Mouse (Mus musculus) forebrain, embryonic 10.5 days (tissue): ENCODE results near the gene Arhgef26. TPM values are rescaled to one million over a fixed set of nuclear protein-coding genes. Genes with fewer than 3 reads are reported as not detected.

ENCODE experiments used
- DNase-seq: peaks from one replicate; pipeline ENCODE4 v3.0.0-alpha.2; 2017; ENCODE audit warnings: low spot score; ENCODE audit errors: extremely low spot score
- H3K27ac ChIP-seq: fragments of 300-500 bp; sonication (generic); 2 replicates; pipeline ENCODE4 v1.5.1; 2016; ENCODE audit warnings: mild to moderate bottlenecking
- H3K27me3 ChIP-seq: fragments of 300-500 bp; sonication (generic); 2 replicates; pipeline ENCODE4 v1.6.1; 2016; ENCODE audit warnings: mild to moderate bottlenecking; ENCODE audit not compliant: poor library complexity, severe bottlenecking
- H3K36me3 ChIP-seq: fragments of 300-500 bp; sonication (generic); replicated peaks from 2 replicates; pipeline ENCODE4 v1.6.1; 2016; ENCODE audit warnings: mild to moderate bottlenecking, moderate library complexity
- H3K4me1 ChIP-seq: fragments of 300-500 bp; sonication (generic); 2 replicates; pipeline ENCODE4 v1.6.1; 2016
- H3K4me3 ChIP-seq: fragments of 300-500 bp; sonication (generic); 2 replicates; pipeline ENCODE4 v1.5.1; 2016; ENCODE audit warnings: mild to moderate bottlenecking, moderate library complexity
- H3K9me3 ChIP-seq: fragments of 300-500 bp; sonication (generic); 2 replicates; pipeline ENCODE4 v1.6.1; 2016; ENCODE audit warnings: mild to moderate bottlenecking, moderate library complexity
- WGBS: fragments of 180-500 bp; shearing (Covaris S2); methylation state at CpG from one replicate; pipeline ENCODE4 v1.1.7; 2016; 5-methylcytosine and 5-hydroxymethylcytosine counted together
- polyA plus RNA-seq: library from polyadenylated mRNA; unstranded; fragments of >200 nt; fragmentation: Nextera tagmentation; extraction: Ambion mirVana; gene quantifications from 2 replicates; pipeline ENCODE4 v1.2.1, GENCODE M21; 2016

Gene Arhgef26
- polyA plus RNA-seq, 1 experiment from 2014 or later, result 7.5 TPM

DNA sequence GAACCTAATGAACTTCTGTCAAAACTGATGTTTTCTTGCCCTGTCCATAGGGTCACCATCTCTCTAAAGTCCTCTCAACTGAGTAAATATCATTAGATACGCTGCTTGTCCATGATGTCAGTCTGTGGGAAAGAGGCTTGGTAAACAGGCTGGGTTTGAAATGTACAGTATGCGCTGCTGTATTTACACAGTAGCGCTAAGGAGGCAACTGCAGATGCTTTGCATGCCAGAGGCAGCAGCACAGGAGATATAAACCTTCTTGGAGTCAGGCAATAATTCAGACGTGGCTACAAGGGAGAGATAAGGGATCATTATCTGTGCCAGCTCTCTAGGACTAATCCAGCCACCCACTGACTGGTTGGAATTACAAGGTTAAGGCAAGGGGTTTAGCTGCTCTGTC is 95.5 kb downstream of the Arhgef26 start:
- H3K4me1 ChIP-seq, result no peaks in the 10 kb centered on the region
- WGBS, result 76% methylated on average over 4 of the region's 4 CpGs
- H3K27ac ChIP-seq, result no peak overlapping the region
- no peak for DNase-seq
- no peak overlapping the region for H3K4me3 ChIP-seq
- no peaks in the 10 kb centered on the region for H3K9me3 ChIP-seq
- H3K36me3 ChIP-seq, result peaks cover 4% of the 10 kb centered on the region; the same call in 1 of the 2 replicates
- H3K27me3 ChIP-seq, result no peaks in the 10 kb centered on the region

DNA sequence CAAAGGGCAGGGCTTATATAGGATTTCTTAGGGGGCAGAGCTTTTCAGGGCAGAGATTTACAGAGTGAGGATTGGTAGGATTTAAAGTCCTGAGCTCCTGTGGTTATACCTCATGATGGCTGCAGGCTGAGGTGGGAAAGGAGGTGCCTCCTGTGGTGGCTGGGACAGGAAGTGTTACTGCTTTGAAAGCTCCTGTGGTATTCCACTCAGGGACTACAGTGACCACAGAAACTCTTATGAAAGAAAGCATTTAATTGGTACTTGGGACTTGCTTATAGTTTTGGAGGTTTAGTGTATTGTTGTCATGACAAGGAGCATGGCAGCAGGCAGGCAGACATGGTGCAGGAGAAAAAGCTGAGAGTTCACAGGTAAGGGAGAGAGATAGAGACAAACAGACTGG is 97.8 kb downstream of the Arhgef26 start:
- no peak overlapping the region for H3K27ac ChIP-seq
- DNase-seq, result no peak
- no peaks in the 10 kb centered on the region for H3K9me3 ChIP-seq
- no peaks in the 10 kb centered on the region for H3K36me3 ChIP-seq
- H3K4me3 ChIP-seq, result no peak overlapping the region
- H3K4me1 ChIP-seq, result peaks cover 9% of the 10 kb centered on the region; the same call in 1 of the 2 replicates
- no peaks in the 10 kb centered on the region for H3K27me3 ChIP-seq

DNA sequence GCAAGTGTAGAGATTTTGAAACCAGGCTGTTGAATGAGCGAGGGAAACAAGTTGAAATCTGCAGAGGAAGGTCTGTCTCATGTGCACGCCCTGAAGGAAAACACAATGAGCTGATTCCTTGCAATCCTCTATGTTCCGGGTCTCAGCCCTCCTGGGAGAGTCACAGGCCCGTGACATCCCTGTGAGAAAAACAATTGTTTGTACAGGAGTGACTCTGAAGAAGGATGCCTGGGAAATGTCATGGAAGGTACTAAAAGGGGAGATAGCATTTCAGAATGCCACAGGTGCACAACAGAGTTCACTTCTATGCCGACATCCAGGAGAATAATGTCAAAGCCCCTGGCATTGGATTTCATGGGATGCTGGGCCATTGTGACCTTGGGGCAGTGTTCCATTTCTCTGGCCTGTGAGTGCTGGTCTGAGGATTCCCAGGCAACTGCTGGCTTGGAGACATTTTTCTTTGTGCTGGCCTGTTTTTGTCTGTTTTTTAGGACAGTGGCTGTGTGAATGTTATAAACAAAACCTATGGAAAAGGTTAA is 102.4 kb downstream of the Arhgef26 start:
- H3K4me3 ChIP-seq, result no peak overlapping the region
- H3K4me1 ChIP-seq, result peaks cover 9% of the 10 kb centered on the region; the same call in 1 of the 2 replicates
- no peak for DNase-seq
- no peak overlapping the region for H3K27ac ChIP-seq
- H3K27me3 ChIP-seq, result no peaks in the 10 kb centered on the region
- H3K9me3 ChIP-seq, result no peaks in the 10 kb centered on the region
- 32% methylated on average over 5 of the region's 5 CpGs for WGBS
- no peaks in the 10 kb centered on the region for H3K36me3 ChIP-seq

- Histone ChIP-seq H3K36me3 (peaks cover 5% of the 10 kb centered on the region; the same call in 1 of the 2 replicates), H3K27ac (no peak overlapping the region), H3K9me3 (no peaks in the 10 kb centered on the region), H3K4me1 (peaks cover 9% of the 10 kb centered on the region; the same call in 1 of the 2 replicates), H3K4me3 (no peak overlapping the region), H3K27me3 (no peaks in the 10 kb centered on the region)
- WGBS, result 85% methylated on average over 12 of the region's 12 CpGs
- DNase-seq, result no peak
Measured at GRCm38 (mm10) chr3:62443582-62444194, 105.5 kb downstream of the Arhgef26 start.

GRCm38 (mm10) chr3:62446271-62446670 is 108.1 kb downstream of the Arhgef26 start:
- H3K27ac ChIP-seq, result no peak overlapping the region
- H3K36me3 ChIP-seq, result peaks cover 8% of the 10 kb centered on the region; the same call in 1 of the 2 replicates
- no peaks in the 10 kb centered on the region for H3K9me3 ChIP-seq
- no peaks in the 10 kb centered on the region for H3K4me1 ChIP-seq
- no peak overlapping the region for H3K4me3 ChIP-seq
- no peak for DNase-seq
- H3K27me3 ChIP-seq, result no peaks in the 10 kb centered on the region
- 91% methylated on average over 7 of the region's 7 CpGs for WGBS

DNA sequence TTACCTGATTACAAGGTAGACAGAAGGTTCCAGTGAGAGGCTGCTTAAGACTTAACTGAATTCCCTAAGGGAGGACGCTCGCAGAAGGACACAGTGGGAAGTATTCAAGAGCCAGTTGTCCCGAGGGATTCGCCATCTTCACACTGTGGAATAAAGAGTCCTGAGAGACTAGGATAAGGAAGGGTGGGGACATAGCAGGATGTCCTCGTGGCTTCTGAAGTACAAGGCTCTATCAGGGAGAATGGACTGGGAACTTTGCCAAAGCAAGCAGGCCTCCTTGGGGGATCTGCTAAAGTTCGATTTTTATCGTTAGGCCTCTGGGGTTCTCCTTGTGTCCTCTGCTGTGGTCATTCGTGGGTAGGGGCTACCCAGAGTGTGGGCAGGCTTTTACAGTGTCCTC is 109.0 kb downstream of the Arhgef26 start:
- Histone ChIP-seq H3K27me3 (no peaks in the 10 kb centered on the region), H3K4me3 (no peak overlapping the region), H3K36me3 (peaks cover 11% of the 10 kb centered on the region; the same call in 1 of the 2 replicates), H3K9me3 (no peaks in the 10 kb centered on the region), H3K27ac (no peak overlapping the region), H3K4me1 (no peaks in the 10 kb centered on the region)
- WGBS, result 88% methylated on average over 8 of the region's 8 CpGs
- DNase-seq, result no peak

GRCm38 (mm10) chr3:62449871-62450496 is 111.8 kb downstream of the Arhgef26 start:
- 93% methylated on average over 4 of the region's 4 CpGs for WGBS
- H3K9me3 ChIP-seq, result no peaks in the 10 kb centered on the region

DNA sequence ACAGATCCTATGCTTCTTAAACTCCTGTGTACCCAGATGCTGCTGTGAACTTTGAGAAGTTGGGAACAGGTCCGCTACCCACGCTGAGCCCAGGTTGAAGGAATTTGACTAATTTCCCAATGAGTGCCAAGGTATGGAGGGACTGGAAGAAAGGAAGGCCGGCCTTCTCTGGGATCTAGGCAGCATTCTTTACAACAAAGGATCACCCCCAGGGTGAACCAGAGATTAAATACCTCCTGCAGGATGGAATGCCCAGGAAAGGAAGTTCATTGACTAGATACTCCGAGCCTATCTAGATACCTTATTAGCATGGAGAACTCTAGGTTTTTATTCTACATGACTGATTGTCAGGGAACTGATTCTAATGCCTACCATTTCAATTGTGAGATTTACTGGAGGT is 114.8 kb downstream of the Arhgef26 start:
- Histone ChIP-seq H3K4me1 (peaks cover 36% of the 10 kb centered on the region), H3K27ac (no peak overlapping the region), H3K9me3 (no peaks in the 10 kb centered on the region), H3K27me3 (no peaks in the 10 kb centered on the region), H3K4me3 (no peak overlapping the region), H3K36me3 (peaks cover 10% of the 10 kb centered on the region; the same call in 1 of the 2 replicates)
- 26% methylated on average over 4 of the region's 4 CpGs for WGBS
- DNase-seq, result no peak

More at GRCm38 (mm10) chr3:62449871-62450496, 111.8 kb downstream of the Arhgef26 start:
- H3K27ac ChIP-seq, result no peak overlapping the region
- peaks cover 11% of the 10 kb centered on the region; the same call in 1 of the 2 replicates for H3K36me3 ChIP-seq
- no peaks in the 10 kb centered on the region for H3K27me3 ChIP-seq
- peaks cover 24% of the 10 kb centered on the region for H3K4me1 ChIP-seq
- H3K4me3 ChIP-seq, result no peak overlapping the region
- no peak for DNase-seq

- no peaks in the 10 kb centered on the region for H3K9me3 ChIP-seq
- H3K4me1 ChIP-seq, result peaks cover 36% of the 10 kb centered on the region
- DNase-seq, result no peak
- no peak overlapping the region for H3K4me3 ChIP-seq
- H3K27me3 ChIP-seq, result no peaks in the 10 kb centered on the region
- peak overlapping the region; percentile 53 for H3K27ac ChIP-seq
- 30% methylated on average over 3 of the region's 3 CpGs for WGBS
- peaks cover 3% of the 10 kb centered on the region; the same call in 1 of the 2 replicates for H3K36me3 ChIP-seq
Measured at GRCm38 (mm10) chr3:62454096-62454495, 116.0 kb downstream of the Arhgef26 start.

- no peaks in the 10 kb centered on the region for H3K27me3 ChIP-seq
- H3K9me3 ChIP-seq, result no peaks in the 10 kb centered on the region
- H3K36me3 ChIP-seq, result peaks cover 19% of the 10 kb centered on the region
- peaks cover 36% of the 10 kb centered on the region for H3K4me1 ChIP-seq
- DNase-seq, result no peak
- H3K4me3 ChIP-seq, result no peak overlapping the region
- H3K27ac ChIP-seq, result no peak overlapping the region
- 38% methylated on average over 1 of the region's 1 CpGs for WGBS
Measured at GRCm38 (mm10) chr3:62455854-62456253, 117.7 kb downstream of the Arhgef26 start.

- H3K27me3 ChIP-seq, result no peaks in the 10 kb centered on the region
- no peak overlapping the region for H3K4me3 ChIP-seq
- H3K9me3 ChIP-seq, result no peaks in the 10 kb centered on the region
- H3K4me1 ChIP-seq, result peaks cover 27% of the 10 kb centered on the region
- peaks cover 42% of the 10 kb centered on the region for H3K36me3 ChIP-seq
- H3K27ac ChIP-seq, result no peak overlapping the region
- peak; percentile 40 for DNase-seq
- 50% methylated on average over 6 of the region's 6 CpGs for WGBS
Measured at GRCm38 (mm10) chr3:62458284-62459013, 120.3 kb downstream of the Arhgef26 start.

DNA sequence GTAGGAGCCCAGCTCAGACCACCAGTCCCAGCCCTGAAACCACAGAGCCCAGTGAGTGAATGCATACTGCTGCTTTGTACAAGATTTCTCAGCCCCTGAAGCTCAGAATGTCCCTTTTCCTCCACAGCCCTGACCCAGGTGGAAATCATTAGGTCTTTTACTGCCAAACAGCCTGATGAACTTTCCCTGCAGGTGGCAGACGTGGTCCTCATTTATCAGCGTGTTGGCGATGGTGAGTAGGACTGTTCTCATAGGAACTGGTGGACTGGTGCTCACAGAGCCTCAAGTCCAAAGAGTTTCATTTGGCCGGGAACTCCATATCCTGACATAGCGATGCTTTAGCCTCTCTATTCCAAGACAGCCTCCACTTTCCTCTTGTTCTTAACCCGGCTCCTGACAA is 121.3 kb downstream of the Arhgef26 start:
- Histone ChIP-seq H3K27me3 (no peaks in the 10 kb centered on the region), H3K9me3 (no peaks in the 10 kb centered on the region), H3K36me3 (peaks cover 53% of the 10 kb centered on the region), H3K4me3 (no peak overlapping the region), H3K27ac (no peak overlapping the region), H3K4me1 (peaks cover 16% of the 10 kb centered on the region)
- WGBS, result 81% methylated on average over 6 of the region's 6 CpGs
- no peak for DNase-seq
